Mouse (Mus musculus) forelimb bud, embryonic 11.5 days (tissue): ENCODE results near the gene Sirt7.

Experiments
- DNase-seq: peaks from one replicate; pipeline ENCODE4 v3.0.0-alpha.2; 2012; ENCODE audit warnings: low read depth, low spot score

The Sirt7 gene

DNA sequence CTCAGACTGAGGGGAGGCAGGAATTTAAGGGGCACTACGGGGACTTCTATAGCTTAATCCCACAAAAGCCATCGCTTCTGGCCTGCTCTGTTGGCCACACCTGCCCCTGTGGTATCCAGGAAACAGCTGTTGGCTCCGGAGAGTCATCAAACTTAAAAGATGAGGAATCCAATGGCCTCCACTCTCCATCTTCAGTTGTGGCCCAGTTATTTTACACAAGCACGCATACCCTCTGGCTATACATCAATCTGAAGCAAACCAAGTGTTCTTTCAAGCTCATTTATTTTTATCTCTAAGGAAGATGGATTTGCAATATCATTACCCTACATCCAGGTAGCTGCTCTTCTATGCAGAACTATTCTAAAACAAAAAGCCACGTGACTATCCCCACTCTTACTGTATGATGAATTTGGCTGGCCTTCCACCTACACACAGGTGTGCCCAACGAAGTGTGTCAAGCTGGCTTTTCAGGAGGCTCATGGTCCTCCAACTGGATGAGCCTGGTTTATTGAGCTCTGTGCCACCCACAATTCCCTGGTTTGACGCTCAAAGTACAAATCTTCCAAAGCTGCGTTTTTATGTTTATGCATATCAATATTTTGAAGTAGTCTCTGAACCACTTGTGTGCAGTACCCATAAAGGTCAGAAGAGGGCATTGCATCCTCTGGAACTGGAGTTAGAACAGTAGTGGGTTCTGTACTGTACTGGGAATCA lies 42.6 kb downstream of the Sirt7 start:
- DNase-seq: no peak

- peak; percentile 85 for DNase-seq
Measured at GRCm38 (mm10) chr11:120581490-120582267, 43.4 kb downstream of the Sirt7 start, which contains the start of gene Arhgdia. Arhgdia (minus strand) TSS chr11:120581624.

DNA sequence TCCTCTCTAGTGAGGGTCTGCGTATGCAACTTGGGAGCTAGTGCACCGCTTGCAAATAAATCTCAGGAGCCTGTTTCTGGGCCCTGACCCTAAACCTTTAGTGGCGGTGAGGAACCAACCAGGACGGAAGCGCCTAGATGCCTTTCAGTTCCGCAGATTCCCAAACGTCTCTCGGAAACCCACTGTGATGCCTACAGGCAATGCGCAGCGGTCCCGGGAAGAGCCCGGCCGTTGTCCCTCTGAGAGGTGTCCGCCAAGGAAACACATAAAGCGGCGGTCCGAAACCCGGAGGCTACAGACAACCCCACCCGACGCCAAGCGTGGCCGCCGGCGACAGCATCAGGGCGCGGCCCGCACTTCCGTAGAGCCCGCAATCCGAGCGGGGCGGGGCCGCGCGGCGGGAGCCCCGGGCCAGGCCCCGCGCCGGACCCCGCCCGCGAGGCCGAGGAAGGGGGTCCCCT lies 44.1 kb downstream of the Sirt7 start:
- DNase-seq: no peak

DNA sequence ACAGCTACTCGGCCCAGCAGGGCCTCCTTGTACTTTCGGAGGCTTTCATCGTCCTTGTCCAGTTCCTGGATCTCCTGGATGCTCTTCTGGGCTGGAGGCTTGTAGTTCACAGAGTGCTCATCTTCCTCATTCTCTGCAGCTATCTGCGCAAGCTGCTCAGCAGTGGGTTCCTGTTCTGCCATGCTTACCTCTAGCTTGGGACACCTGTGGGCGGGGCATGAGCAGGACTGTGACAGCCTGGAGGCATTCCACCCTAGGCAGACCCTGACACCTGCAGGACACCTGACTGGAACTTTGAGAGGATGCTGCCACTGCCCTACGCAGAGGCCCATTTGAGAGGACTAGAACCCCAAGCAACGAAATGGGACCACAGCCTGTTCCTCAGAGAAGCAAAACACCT lies 44.9 kb downstream of the Sirt7 start:
- DNase-seq: no peak

DNA sequence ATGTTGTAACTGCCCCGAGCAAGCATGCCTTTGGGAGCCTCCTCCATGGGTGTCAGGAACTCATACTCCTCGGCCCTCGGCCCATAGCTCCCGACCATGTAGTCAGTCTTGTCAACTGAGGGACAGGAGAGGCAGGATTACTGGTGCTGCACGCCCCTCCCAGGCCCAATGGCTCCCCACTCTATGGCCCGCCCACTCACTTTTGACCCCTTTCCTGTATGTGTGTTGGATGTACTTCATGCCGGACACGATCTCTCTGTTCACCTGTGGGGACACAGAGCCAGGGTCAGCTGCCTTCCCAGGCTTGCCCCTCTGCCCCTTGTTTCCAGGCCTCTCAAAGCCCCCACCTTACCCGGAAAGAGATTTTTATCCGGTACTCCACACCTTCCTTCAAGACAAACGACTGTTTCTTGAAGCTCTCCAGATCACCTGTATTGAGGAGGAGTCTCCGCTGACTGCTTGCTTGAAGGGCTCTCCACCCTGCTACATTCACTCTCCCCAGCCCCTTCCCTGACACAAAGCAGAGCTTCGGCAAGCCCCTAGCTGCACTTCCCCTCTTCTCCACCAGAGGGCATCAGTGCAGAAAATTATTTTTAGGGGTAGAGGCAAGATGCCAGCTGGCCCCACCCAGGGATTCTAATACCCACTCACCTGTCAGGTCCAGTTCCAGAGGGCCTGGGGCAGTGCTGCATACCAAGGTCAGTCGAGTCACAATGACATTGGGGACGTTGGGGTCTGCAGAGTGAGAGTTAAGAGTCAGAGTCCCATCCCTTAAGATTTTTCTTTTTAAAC lies 45.5 kb downstream of the Sirt7 start:
- peak; percentile 85 for DNase-seq

GRCm38 (mm10) chr11:120578694-120579243 lies 46.3 kb downstream of the Sirt7 start:
- DNase-seq: no peak

DNA sequence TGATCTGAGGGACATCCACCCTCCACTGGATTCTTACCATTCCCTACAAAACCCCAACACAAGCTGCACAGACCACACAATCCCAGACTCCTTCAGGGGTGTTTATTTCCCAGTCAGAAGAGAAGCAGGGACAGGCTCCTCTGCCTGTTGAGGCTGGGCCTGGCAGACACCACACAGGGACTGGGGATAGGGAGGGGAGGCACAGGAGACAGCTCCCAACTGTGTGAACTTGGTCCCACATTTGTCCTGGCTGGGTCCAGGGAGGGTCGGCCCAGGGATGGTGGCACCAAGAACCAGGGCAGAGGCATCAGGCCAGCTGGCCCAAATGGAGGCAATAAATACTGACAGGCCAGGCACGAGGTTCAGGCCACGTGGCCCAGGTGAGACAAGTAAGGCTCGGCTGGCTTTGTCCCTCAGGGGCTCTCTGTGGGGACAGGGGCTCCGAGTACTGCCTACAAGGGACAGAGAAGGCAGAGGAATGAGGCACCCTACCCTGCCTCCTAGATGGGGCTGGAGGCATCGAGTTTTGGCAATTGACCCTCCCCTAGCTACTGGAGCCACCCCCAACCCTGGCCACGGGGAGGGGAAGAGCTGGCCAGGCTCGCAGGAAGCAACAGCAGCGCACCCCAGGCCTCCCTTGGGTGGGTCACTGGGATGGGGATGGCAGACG lies 46.9 kb downstream of the Sirt7 start:
- no peak for DNase-seq

- DNase-seq: no peak
Measured at GRCm38 (mm10) chr11:120577211-120578023, 47.6 kb downstream of the Sirt7 start.

DNA sequence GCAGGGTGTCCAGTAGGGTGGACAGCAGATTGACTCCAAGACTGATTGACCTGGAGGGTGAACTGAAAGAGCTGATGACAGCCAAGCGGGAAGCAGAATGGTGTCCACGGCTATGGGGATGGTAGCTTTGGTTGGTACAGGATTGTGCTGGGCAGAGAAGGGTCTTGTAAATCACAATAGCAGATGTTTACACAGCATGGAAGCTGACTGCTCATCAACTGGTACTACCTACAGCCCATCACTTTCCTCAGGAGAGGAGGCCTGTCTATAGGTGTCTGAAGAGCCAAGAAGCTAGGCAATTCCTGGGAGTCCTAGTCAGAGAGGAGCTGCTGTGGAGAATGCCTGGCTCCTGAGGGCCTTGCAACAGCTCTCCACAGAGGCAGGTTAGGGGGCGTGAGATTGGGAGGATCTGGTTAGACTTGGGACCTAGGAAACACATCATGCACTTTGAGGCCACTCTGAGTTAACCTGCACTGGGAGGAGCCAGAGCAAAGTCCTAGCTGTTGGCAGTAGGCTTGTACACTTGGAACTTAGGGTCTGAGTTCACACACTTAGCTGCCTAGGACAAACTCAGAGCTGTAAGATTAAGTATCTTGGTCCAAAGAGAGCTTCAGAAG lies 48.6 kb downstream of the Sirt7 start:
- DNase-seq: no peak

GRCm38 (mm10) chr11:120575940-120576339 lies 49.1 kb downstream of the Sirt7 start:
- no peak for DNase-seq

DNA sequence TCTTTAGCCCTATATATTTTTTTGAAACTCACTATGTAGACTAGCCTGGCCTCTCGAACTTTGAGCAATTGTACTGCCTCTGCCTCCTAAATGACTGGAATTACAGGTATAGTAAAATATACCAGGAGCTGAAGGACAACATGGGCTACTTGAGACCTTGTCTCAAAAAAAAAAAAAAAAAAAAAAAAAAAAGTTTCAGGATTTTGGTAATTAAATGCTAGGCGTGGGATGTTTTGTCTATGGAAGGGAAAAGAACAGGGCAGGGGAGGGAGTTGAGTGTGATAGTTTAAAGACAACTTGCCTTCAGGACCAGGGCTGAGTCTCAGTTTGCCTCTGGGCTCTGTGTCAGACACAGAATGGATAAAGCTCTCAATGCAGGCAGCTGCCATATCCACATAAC lies 50.0 kb downstream of the Sirt7 start:
- DNase-seq: no peak

GRCm38 (mm10) chr11:120574278-120574600 lies 50.8 kb downstream of the Sirt7 start:
- no peak for DNase-seq

- no peak for DNase-seq
Measured at GRCm38 (mm10) chr11:120573585-120574277, 51.3 kb downstream of the Sirt7 start.

DNA sequence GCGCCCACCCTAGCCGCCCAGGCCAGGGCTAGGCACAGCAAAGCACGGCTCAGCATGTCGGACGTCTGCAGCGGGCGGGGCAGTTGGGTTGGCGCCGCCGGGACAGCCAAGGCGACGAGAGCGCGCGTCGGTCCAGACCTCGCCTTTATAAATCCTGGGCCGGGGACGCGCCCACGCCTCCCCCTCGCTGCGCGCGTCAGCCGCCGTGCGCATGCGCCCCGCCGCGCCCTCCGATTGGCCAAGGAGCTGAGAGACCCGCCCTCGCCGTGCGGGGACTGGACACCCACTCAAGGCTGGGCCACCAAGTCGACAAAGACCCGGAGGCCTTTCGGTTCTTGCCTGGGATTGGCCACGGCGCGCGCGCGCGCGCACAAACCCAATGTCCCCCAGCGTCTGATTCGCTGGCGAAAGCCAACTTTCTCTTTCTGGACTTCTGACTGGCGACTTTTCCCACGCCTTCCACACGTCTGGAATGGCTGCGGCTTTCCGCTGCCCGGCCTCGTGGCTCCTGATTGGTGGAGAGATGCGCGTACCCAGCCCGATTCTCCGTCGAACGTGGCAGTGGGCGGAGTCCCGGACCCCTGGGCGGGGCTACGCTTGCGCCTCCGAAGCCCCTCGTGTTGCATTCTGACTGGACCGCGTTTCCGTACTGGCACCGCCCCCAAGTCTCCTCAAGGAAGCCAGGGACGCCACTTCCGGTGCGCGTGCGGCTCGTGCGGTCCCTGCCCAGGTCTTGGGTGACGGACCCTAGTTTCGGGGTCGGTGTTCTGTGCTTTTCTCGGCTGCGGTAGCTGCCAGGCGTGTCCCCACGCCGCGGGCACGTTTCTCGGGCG lies 52.1 kb downstream of the Sirt7 start, which contains the start of gene P4hb:
TSS of gene P4hb (minus strand) at position 502 of the 833 bp plus-strand sequence.
- peak; percentile 100 for DNase-seq

DNA sequence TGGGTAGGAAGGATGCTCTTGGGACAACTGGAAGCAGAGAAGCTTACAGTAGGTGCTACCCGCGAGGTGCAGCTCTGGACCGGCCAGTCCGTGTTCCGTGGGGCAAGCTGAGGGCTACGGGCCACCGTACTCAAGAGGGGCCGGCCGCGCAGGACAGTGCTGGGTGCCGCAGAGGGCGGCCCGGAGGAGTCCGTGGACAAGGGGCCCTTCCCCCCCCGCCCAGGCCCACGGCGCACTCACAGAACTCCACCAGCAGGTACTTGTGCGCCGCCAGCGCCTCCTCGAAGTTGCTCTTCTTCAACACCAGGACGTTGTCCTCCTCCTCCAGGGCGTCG lies 52.7 kb downstream of the Sirt7 start:
- DNase-seq: no peak

DNA sequence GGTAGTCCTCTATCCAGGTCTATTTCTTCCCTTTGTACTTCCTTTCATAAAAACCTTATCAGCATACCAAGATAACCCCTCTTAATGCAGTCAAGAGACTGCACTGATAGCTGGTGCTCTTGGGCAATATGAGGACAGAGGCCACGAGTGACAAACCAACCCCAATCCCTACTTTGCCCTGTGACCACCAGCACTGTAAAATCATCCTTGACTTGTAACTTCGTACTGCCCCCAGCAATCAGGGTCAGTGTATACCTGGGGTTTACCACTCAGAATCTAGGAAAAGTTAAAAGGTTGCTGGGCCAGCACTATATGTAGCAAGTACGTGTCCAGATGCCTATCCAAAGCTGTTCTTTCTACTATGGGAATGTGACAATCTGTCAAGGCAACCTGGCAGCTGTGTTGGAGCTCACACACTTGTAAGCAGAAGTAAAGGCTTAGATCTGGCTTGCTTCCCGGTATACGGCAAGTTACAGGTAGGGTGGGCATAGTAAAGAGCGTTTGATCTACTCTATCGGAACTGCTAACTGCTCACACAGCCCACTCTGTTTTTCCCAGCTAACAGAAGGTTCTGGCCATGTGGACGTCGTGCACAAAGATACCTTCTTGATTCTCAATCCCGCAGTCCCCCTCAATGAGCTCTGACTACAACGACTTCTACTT lies 53.2 kb downstream of the Sirt7 start:
- no peak for DNase-seq

DNA sequence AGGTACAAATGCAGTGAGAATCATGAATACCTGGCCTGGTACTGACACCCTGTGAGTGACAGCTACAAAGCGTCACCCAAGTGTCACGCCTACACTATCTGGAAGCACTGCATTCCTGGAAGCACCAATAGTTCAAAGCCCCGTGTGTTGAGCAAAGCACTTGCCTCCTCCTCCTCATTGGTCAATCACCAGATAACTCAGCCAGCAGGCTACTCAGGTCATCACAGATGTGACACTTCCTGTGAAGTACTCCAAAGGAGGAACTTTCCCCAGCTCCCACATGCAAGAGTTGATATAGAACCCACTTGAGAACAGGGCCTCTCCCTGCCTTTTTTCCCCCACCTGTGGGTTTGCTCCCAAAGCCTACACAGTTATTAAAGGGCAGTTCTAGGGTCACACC lies 53.9 kb downstream of the Sirt7 start:
- DNase-seq: no peak
